Mouse (Mus musculus) midbrain, postnatal 0 days (tissue): Measurements from ENCODE around the gene Ptgfrn. TPM values are rescaled to one million over a fixed set of nuclear protein-coding genes. Genes with fewer than 3 reads are reported as not detected.

Source experiments
- ATAC-seq: fragments of 200-750 bp; cut with Nextera tagmentation; 2 replicates; pipeline ENCODE4 v1.8.0; 2017; ENCODE audit warnings: moderate number of reproducible peaks, mild to moderate bottlenecking, moderate TSS enrichment, moderate library complexity; ENCODE audit not compliant: low FRiP score
- DNase-seq: peaks from one replicate; pipeline ENCODE4 v3.0.0-alpha.2; 2015; ENCODE audit warnings: low spot score
- H3K27ac ChIP-seq: fragments of 300-500 bp; sonication (generic); 2 replicates; pipeline ENCODE4 v1.5.1; 2014; ENCODE audit warnings: low read depth, mild to moderate bottlenecking, low read length, mixed read lengths
- H3K27me3 ChIP-seq: fragments of 300-500 bp; sonication (generic); 2 replicates; pipeline ENCODE4 v1.6.1; 2014; ENCODE audit warnings: low read length, control low read depth, mixed read lengths; ENCODE audit not compliant: insufficient read depth
- H3K36me3 ChIP-seq: fragments of 300-500 bp; sonication (generic); 2 replicates; pipeline ENCODE4 v1.6.1; 2014; ENCODE audit warnings: low read length, control low read depth, mixed read lengths; ENCODE audit not compliant: insufficient read depth
- H3K4me1 ChIP-seq: fragments of 300-500 bp; sonication (generic); 2 replicates; pipeline ENCODE4 v1.6.1; 2014; ENCODE audit warnings: mild to moderate bottlenecking, control low read depth, antibody characterized with exemption, low read length, mixed read lengths; ENCODE audit not compliant: insufficient read depth
- H3K4me2 ChIP-seq: fragments of 300-500 bp; sonication (generic); 2 replicates; pipeline ENCODE4 v1.6.1; 2014; ENCODE audit warnings: low read depth, mild to moderate bottlenecking, low read length, mixed read lengths; ENCODE audit not compliant: poor library complexity, severe bottlenecking
- H3K4me3 ChIP-seq: fragments of 300-500 bp; sonication (generic); 2 replicates; pipeline ENCODE4 v1.5.1; 2014; ENCODE audit warnings: low read depth, mild to moderate bottlenecking, low read length, moderate library complexity
- H3K9ac ChIP-seq: fragments of 300-500 bp; sonication (generic); replicated peaks from 2 replicates; pipeline ENCODE4 v1.6.1; 2014; ENCODE audit warnings: mild to moderate bottlenecking, low read length, moderate library complexity, mixed read lengths; ENCODE audit not compliant: poor library complexity, severe bottlenecking
- H3K9me3 ChIP-seq: fragments of 300-500 bp; sonication (generic); 2 replicates; pipeline ENCODE4 v1.6.1; 2016; ENCODE audit warnings: low read length, control low read depth
- CTCF ChIP-seq: IDR thresholded peaks from 2 replicates; pipeline ENCODE4 v1.5.1; 2016; ENCODE audit warnings: antibody characterized with exemption, mild to moderate bottlenecking
- WGBS: fragments of 180-500 bp; shearing (Covaris S2); extraction: QIAGEN DNeasy Blood & Tissue Kit; methylation state at CpG from one replicate; pipeline ENCODE4 v1.1.7; 2014; 5-methylcytosine and 5-hydroxymethylcytosine counted together
- polyA plus RNA-seq: library from polyadenylated mRNA; unstranded; fragments of >200 nt; fragmentation: Nextera tagmentation; extraction: Ambion mirVana; gene quantifications from 2 replicates; pipeline ENCODE4 v1.2.1, GENCODE M21; 2015
- total RNA-seq: library from RNA; depleted of rRNA; stranded (reverse); fragments of >200 nt; gene quantifications from 2 replicates; pipeline ENCODE4 v1.2.3, GENCODE M21; 2014

Gene Ptgfrn
- total and polyA plus RNA-seq, 2 experiments from 2014 or later: 3.8 to 58.5 TPM

GRCm38 (mm10) chr3:101051601-101052000, 58.5 kb downstream of the Ptgfrn start:
- ATAC-seq (no peak), DNase-seq (no peak)
- H3K36me3 ChIP-seq: peaks cover 3% of the 10 kb centered on the region; the same call in 1 of the 2 replicates
- H3K4me1 ChIP-seq: peaks cover 3% of the 10 kb centered on the region; the same call in 1 of the 2 replicates
- H3K27ac ChIP-seq: no peak overlapping the region
- no peak for TF ChIP-seq CTCF
- H3K9me3 ChIP-seq: no peaks in the 10 kb centered on the region
- H3K27me3 ChIP-seq: no peaks in the 10 kb centered on the region
- WGBS: 82% methylated on average over 4 of the region's 4 CpGs
- H3K4me3 ChIP-seq: no peak overlapping the region
- H3K9ac ChIP-seq: no peak overlapping the region
- H3K4me2 ChIP-seq: no peak overlapping the region

- H3K27ac ChIP-seq: no peak overlapping the region
- WGBS: 80% methylated on average over 9 of the region's 9 CpGs
Observed at GRCm38 (mm10) chr3:101049997-101050396, 60.1 kb downstream of the Ptgfrn start.

GRCm38 (mm10) chr3:101048781-101049180, 61.3 kb downstream of the Ptgfrn start:
- Histone ChIP-seq H3K4me3 (no peak overlapping the region), H3K4me1 (peaks cover 3% of the 10 kb centered on the region; the same call in 1 of the 2 replicates), H3K4me2 (no peak overlapping the region), H3K9me3 (no peaks in the 10 kb centered on the region), H3K27ac (no peak overlapping the region), H3K36me3 (peaks cover 7% of the 10 kb centered on the region), H3K9ac (no peak overlapping the region), H3K27me3 (no peaks in the 10 kb centered on the region)
- 76% methylated on average over 2 of the region's 2 CpGs for WGBS
- TF ChIP-seq CTCF: no peak
- ATAC-seq (no peak), DNase-seq (no peak)

More at GRCm38 (mm10) chr3:101049997-101050396, 60.1 kb downstream of the Ptgfrn start:
- TF ChIP-seq CTCF: no peak
- Histone ChIP-seq H3K9me3 (no peaks in the 10 kb centered on the region), H3K4me1 (peaks cover 3% of the 10 kb centered on the region; the same call in 1 of the 2 replicates), H3K4me3 (no peak overlapping the region), H3K27me3 (no peaks in the 10 kb centered on the region), H3K36me3 (peaks cover 7% of the 10 kb centered on the region), H3K9ac (no peak overlapping the region), H3K4me2 (no peak overlapping the region)
- ATAC-seq: no peak
- no peak for DNase-seq

GRCm38 (mm10) chr3:101047586-101048275, 62.3 kb downstream of the Ptgfrn start:
- no peak for TF ChIP-seq CTCF
- Histone ChIP-seq H3K4me3 (no peak overlapping the region), H3K27ac (no peak overlapping the region), H3K4me2 (no peak overlapping the region), H3K36me3 (peaks cover 11% of the 10 kb centered on the region), H3K9me3 (no peaks in the 10 kb centered on the region), H3K27me3 (no peaks in the 10 kb centered on the region), H3K9ac (no peak overlapping the region), H3K4me1 (peaks cover 3% of the 10 kb centered on the region; the same call in 1 of the 2 replicates)
- no peak for ATAC-seq
- 74% methylated on average over 15 of the region's 15 CpGs for WGBS
- no peak for DNase-seq

GRCm38 (mm10) chr3:101045431-101045830, 64.6 kb downstream of the Ptgfrn start:
- Histone ChIP-seq H3K4me2 (no peak overlapping the region), H3K36me3 (peaks cover 11% of the 10 kb centered on the region), H3K4me3 (no peak overlapping the region), H3K9me3 (no peaks in the 10 kb centered on the region), H3K27ac (no peak overlapping the region), H3K9ac (no peak overlapping the region), H3K4me1 (peaks cover 3% of the 10 kb centered on the region; the same call in 1 of the 2 replicates), H3K27me3 (no peaks in the 10 kb centered on the region)
- 95% methylated on average over 15 of the region's 15 CpGs for WGBS
- DNase-seq (no peak), ATAC-seq (no peak)
- TF ChIP-seq CTCF: no peak

- peaks cover 3% of the 10 kb centered on the region; the same call in 1 of the 2 replicates for H3K4me1 ChIP-seq
- TF ChIP-seq CTCF: no peak
- no peaks in the 10 kb centered on the region for H3K27me3 ChIP-seq
- DNase-seq: no peak
- ATAC-seq: no peak
- no peak overlapping the region for H3K27ac ChIP-seq
- no peak overlapping the region for H3K4me2 ChIP-seq
- H3K9me3 ChIP-seq: no peaks in the 10 kb centered on the region
- no peak overlapping the region for H3K9ac ChIP-seq
- WGBS: 87% methylated on average over 6 of the region's 6 CpGs
- H3K4me3 ChIP-seq: no peak overlapping the region
- peaks cover 11% of the 10 kb centered on the region for H3K36me3 ChIP-seq
Observed at GRCm38 (mm10) chr3:101044686-101045085, 65.4 kb downstream of the Ptgfrn start.
